Mouse (Mus musculus) brown adipose tissue, adult 24 weeks (tissue): ENCODE measurements around the gene Pard6b. TPM values are rescaled to one million over a fixed set of nuclear protein-coding genes. Genes with fewer than 3 reads are reported as not detected.
A peak's percentile ranks its signal among the peaks of the same experiment; 100 is the strongest.
"Not testable (repeated sequence)": the region's sequence is repeated elsewhere in the genome, so short reads cannot be mapped to it uniquely, and the experiment has no call there.

Experiments used
- H3K27ac ChIP-seq: fragments of 200-500 bp; replicated peaks from 2 replicates; pipeline ENCODE4 v1.5.1; 2012; ENCODE audit warnings: low read depth, mild to moderate bottlenecking, low read length
- H3K4me1 ChIP-seq: fragments of 200-500 bp; 2 replicates; pipeline ENCODE4 v1.6.1; 2012; ENCODE audit warnings: low read length, mixed read lengths; ENCODE audit not compliant: control insufficient read depth, insufficient read depth, insufficient read length
- H3K4me3 ChIP-seq: fragments of 200-500 bp; 2 replicates; pipeline ENCODE4 v1.5.1; 2012; ENCODE audit warnings: low read depth, mild to moderate bottlenecking, low read length, moderate library complexity; ENCODE audit not compliant: insufficient read depth
- polyA plus RNA-seq: library from polyadenylated mRNA; stranded (reverse); fragments of >200 nt; gene quantifications from 2 replicates; pipeline ENCODE4 v1.2.4, GENCODE M21; 2012; ENCODE audit not compliant: missing spikeins, insufficient read depth, insufficient read length

The Pard6b gene
- polyA plus RNA-seq, 1 experiment = not detected

GRCm38 (mm10) chr2:168101805-168102204 lies 21.0 kb downstream of the Pard6b start:
- Histone ChIP-seq H3K4me3 (no peak overlapping the region), H3K4me1 (no peaks in the 10 kb centered on the region), H3K27ac (no peak overlapping the region)

GRCm38 (mm10) chr2:168103341-168103740 lies 22.5 kb downstream of the Pard6b start:
- no peak overlapping the region for H3K27ac ChIP-seq
- H3K4me1 ChIP-seq = no peaks in the 10 kb centered on the region
- H3K4me3 ChIP-seq = no peak overlapping the region

DNA sequence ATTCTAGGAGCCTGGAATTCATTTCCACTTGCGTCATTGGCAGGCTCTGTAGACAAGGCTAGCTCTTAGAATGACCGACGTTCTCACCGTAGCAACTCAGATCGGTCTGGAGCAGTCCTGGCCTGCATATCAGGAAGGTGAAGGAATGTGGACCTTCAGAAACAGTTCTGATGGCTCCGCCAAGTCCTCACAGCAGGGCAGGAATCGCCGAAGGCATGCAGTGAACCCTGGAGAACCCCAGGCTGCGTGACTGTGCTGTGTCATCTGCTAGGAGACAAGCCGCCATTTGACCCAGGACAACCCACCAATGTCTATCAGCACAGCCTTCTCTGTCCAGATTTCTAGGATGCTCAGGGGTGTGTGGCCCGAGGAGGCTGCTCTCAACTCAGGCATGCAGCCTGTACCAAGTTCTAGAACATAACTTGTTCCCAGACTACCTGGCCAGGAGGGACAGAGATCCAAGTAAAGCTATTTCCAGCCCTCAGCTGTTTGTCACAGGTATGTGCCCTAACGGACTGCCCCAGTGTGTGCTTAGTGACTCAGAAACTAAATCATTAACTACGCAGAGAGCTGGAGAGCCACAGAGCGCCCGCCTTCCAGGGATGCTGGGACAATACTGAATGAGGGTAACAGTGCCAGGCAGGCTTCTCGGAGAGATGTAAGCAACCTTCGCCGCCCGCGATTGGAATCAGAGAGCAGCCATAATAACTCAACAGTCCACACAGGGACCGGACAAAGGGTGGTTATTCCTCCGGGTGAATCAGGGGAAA lies 23.8 kb downstream of the Pard6b start:
- no peaks in the 10 kb centered on the region for H3K4me1 ChIP-seq
- no peak overlapping the region for H3K27ac ChIP-seq
- no peak overlapping the region for H3K4me3 ChIP-seq

GRCm38 (mm10) chr2:168105271-168105670 lies 24.5 kb downstream of the Pard6b start:
- Histone ChIP-seq H3K4me3 (no peak overlapping the region), H3K4me1 (no peaks in the 10 kb centered on the region), H3K27ac (no peak overlapping the region)

GRCm38 (mm10) chr2:168106701-168107178 lies 25.9 kb downstream of the Pard6b start:
- Histone ChIP-seq H3K27ac (no peak overlapping the region), H3K4me3 (no peak overlapping the region)

GRCm38 (mm10) chr2:168107356-168107755 lies 26.6 kb downstream of the Pard6b start:
- no peak overlapping the region for H3K27ac ChIP-seq
- H3K4me1 ChIP-seq = no peaks in the 10 kb centered on the region
- H3K4me3 ChIP-seq = no peak overlapping the region

More at GRCm38 (mm10) chr2:168106701-168107178, 25.9 kb downstream of the Pard6b start:
- H3K4me1 ChIP-seq = no peaks in the 10 kb centered on the region

DNA sequence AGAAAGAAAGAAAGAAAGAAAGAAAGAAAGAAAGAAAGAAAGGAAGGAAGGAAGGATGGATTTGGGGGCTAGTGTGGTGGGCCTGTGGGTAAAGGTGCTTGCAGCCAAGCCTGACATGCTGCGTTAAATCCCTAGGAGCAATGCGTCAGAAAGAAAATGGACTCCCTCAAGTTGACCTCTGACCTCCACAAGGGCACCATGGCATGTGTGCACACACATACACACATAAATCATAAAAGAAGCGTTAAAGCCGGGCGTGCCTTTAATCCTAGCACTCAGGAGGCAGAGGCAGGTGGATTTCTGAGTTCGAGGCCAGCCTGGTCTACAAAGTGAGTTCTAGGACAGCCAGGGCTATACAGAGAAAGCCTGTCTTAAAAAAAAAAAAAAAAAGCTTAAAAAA lies 27.1 kb downstream of the Pard6b start:
- H3K4me3 ChIP-seq, H3K27ac ChIP-seq, H3K4me1 ChIP-seq: not testable (repeated sequence)

DNA sequence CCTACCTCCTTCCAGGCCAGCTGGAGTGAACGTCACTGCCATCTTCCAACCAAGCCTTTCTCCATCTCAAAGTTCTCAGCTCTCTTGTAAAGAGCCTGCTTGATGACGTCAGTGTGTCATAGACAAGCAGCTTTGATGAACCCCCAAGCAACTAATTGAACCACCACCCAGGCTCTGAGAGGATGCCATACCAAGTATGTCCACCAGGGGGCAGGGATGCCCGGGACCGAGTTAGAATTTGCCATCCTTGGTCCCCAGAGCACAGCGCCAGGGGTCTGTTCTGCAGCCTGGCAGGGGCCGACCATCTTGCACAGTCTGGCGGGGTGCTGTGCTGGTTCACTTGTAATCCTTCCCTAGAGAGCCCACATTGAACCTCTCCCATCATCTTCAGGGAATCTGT lies 31.1 kb downstream of the Pard6b start:
- H3K4me3 ChIP-seq = no peak overlapping the region
- no peak overlapping the region for H3K27ac ChIP-seq
- no peaks in the 10 kb centered on the region for H3K4me1 ChIP-seq

- no peak overlapping the region for H3K4me3 ChIP-seq
- no peaks in the 10 kb centered on the region for H3K4me1 ChIP-seq
- no peak overlapping the region for H3K27ac ChIP-seq
Observed at GRCm38 (mm10) chr2:168113263-168113662, 32.5 kb downstream of the Pard6b start.

DNA sequence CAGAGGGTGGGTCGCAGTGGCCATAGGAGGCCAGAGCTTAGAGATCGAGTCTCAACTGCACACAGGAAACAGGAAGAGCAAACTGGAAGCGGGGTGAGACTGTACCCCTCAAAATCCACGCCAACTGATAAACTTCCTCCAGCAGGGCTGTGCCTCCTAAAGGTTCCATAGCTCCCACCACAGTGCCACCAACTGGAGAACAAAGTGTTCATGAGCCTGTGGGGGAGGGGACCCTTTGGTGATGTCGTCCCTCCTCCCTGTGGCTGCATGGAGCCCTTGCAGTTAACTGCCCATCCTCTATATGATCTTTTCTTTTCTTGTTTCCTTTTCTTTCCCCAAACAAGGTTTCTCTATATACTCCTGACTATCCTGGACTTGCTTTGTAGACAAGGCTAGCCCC lies 32.9 kb downstream of the Pard6b start:
- no peak overlapping the region for H3K4me3 ChIP-seq
- H3K4me1 ChIP-seq = no peaks in the 10 kb centered on the region
- H3K27ac ChIP-seq = no peak overlapping the region

GRCm38 (mm10) chr2:168114699-168115350 lies 34.0 kb downstream of the Pard6b start:
- Histone ChIP-seq H3K27ac (no peak overlapping the region), H3K4me1 (no peaks in the 10 kb centered on the region), H3K4me3 (no peak overlapping the region)

GRCm38 (mm10) chr2:168115826-168116225 lies 35.0 kb downstream of the Pard6b start:
- no peak overlapping the region for H3K27ac ChIP-seq
- H3K4me1 ChIP-seq = no peaks in the 10 kb centered on the region
- H3K4me3 ChIP-seq = no peak overlapping the region

GRCm38 (mm10) chr2:168117147-168117546 lies 36.3 kb downstream of the Pard6b start:
- Histone ChIP-seq H3K4me1 (no peaks in the 10 kb centered on the region), H3K4me3 (0 out of 2 replicates have a peak overlapping the region, but pooled peaks have one; percentile 26), H3K27ac (no peak overlapping the region)

- H3K4me3 ChIP-seq = 0 out of 2 replicates have a peak overlapping the region, but pooled peaks have one; percentile 26
- H3K4me1 ChIP-seq = no peaks in the 10 kb centered on the region
- H3K27ac ChIP-seq = no peak overlapping the region
Observed at GRCm38 (mm10) chr2:168117553-168117952, 36.7 kb downstream of the Pard6b start.

DNA sequence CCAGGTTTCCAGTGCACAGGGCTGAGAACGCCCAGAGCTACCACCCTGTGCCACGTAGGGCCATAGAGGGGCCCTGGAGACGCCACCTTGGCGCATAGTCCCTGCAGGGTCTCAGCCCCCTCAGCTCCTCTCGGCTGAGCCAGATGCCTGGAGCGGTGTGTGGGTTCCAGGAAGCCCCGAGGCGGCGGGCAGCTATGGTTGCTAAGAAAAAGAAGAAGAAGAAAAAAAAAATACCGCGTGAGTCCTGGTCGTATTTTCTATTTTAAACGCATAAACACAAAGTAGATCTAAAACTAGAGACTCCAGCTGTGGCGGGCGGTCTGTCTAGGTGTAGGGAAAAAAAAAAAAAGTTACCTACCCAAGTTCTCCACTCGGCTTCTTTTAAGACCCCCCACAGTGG lies 37.2 kb downstream of the Pard6b start:
- Histone ChIP-seq H3K27ac (no peak overlapping the region), H3K4me1 (no peaks in the 10 kb centered on the region), H3K4me3 (no peak overlapping the region)

- Histone ChIP-seq H3K4me1 (no peaks in the 10 kb centered on the region), H3K4me3 (no peak overlapping the region), H3K27ac (no peak overlapping the region)
Observed at GRCm38 (mm10) chr2:168118456-168118855, 37.7 kb downstream of the Pard6b start.
